Mouse (Mus musculus): ENCODE data around the gene Ccdc58. TPM values are rescaled to one million over a fixed set of nuclear protein-coding genes. Genes with fewer than 3 reads are reported as not detected.
"Not testable (repeated sequence)": the region's sequence is repeated elsewhere in the genome, so short reads cannot be mapped to it uniquely, and the experiment has no call there.

Gene Ccdc58
- 67.6 and 76.7 TPM in 2 replicates for polyA plus RNA-seq (2015; fragmentation: Nextera tagmentation; extraction: Ambion mirVana)

DNA sequence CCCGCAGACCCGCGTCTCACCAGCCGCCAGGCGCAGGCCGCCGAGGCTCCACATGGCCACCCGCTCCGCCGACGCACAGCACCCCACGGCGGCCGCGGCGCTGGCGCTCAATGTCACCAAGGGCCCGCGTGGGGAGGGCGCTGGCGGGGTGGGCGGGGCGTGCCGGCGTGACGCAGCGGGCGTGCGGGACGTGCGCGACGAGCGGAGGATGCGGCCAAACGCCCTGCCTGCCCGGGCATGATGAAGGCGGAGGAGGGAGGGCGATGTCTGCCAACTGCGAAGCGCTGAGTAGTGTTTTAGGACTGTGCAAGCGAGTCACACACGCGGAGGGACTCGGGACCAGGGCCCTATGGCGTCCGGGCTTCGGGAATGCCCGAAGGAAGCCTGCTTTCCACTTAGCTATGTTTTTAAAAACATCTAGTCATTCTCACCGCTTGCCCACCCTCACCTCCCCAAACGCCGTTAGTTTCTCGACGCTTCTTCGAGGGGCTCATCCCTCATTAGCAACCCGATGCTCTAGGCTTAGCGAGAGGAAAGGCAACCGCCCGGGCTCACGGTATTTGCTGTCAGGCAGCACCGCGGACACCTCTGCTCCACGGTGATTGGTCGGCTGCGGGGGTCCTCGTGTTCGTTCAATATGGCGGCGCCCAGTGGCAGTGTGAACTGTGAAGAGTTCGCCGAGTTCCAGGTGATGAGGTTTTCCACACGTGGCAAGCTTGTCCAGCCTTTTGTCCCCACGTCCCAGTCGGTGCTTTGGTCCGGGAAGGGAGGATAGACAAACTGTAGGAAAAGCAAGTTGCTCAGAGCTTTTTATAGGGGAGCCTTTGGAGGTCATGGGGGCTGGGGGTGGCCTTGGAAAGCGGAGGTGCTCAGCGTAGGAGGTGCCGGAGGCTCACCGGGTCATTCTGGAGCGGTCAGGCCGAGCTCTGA is at the start of gene Ccdc58, which contains the start of gene Fam162a:
Gene Ccdc58, plus strand, starts transcription at position 236 of the 930 bp plus-strand sequence.
Gene Fam162a, minus strand, starts transcription at position 145 of the 930 bp plus-strand sequence.
- ATAC-seq (ENCODE audit: insufficient number of reproducible peaks, low FRiP score, low TSS enrichment, low read depth) = peak; percentile 96
- H3K9me3 ChIP-seq (replicated peaks) = no peaks in the 10 kb centered on the region
- peak within 1 kb of the TSS; percentile 77 for H3K4me3 ChIP-seq (replicated peaks)
- H3K36me3 ChIP-seq = no peaks in the 10 kb centered on the region
- WGBS = under 1% methylated on average over 81 of the region's 81 CpGs
- H3K27me3 ChIP-seq = no peaks in the 10 kb centered on the region
- peak within 1 kb of the TSS; percentile 62 for H3K4me2 ChIP-seq (replicated peaks)
- peaks cover 10% of the 10 kb centered on the region; the same call in 1 of the 2 replicates for H3K4me1 ChIP-seq
- peak within 1 kb of the TSS; percentile 100 for H3K27ac ChIP-seq (replicated peaks)
- peak within 1 kb of the TSS; percentile 85 for H3K9ac ChIP-seq

- H3K36me3 ChIP-seq = peaks cover 34% of the 10 kb centered on the region
Measured at GRCm38 (mm10) chr16:36028120-36028519, 43.4 kb upstream of the Ccdc58 start.

DNA sequence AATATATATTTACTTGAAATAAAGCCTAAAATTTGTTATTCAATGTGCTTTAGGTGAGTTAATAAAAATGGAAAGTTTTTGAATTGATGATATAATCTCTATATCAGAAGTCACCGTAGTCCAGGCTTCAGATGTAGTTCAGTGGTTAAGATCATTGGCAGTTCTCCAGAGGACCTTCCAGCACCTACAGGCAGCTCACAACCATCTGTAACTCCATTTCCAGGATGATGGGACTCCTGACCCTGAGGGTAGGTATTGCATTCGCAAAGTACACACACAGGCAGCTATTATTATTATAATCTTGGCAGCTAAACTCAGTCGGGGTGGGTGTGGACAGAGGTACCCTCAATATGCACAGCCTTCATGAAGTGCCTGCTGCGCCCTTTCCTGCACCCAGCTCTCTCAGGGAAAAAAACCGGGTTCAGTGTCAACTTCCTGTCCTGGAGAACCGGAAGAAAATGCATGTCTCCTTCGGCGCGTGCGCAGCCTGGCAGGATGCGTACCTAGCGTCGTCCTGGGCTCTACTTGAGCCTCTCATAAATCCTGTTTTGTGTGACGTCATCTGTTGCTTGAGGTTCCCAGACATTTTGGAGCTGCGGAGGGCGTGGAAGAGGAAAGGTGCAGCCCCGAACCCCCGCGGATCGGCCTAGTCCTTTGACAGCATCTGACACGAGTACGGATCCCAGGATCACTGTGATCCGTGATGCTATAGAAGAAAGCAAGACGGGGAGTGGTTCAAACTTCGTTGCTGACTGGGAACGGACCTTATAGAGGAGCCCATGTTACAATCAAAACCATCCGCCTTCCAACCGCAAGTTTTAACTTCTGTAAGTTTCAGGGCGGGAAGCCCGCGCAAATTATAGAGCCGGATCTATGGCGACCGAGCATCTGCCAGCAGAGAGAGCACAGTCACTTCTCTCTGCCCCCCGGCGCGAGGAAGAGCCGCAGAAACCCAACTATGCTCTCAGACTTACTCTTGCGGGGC is 30.6 kb upstream of the Ccdc58 start, which contains the start of gene Wdr5b:
Gene Wdr5b, plus strand, starts transcription at position 551 of the 985 bp plus-strand sequence.
- peaks cover 39% of the 10 kb centered on the region for H3K36me3 ChIP-seq
- peaks cover 10% of the 10 kb centered on the region for H3K4me1 ChIP-seq
- ATAC-seq (ENCODE audit: insufficient number of reproducible peaks, low FRiP score, low TSS enrichment, low read depth) = peak; percentile 97
- H3K27ac ChIP-seq (replicated peaks) = peak within 1 kb of the TSS; percentile 91
- H3K9me3 ChIP-seq (replicated peaks) = no peaks in the 10 kb centered on the region
- H3K27me3 ChIP-seq = no peaks in the 10 kb centered on the region
- 2% methylated on average over 39 of the region's 39 CpGs for WGBS
- H3K4me3 ChIP-seq (replicated peaks) = peak within 1 kb of the TSS; percentile 64
- H3K9ac ChIP-seq = peak within 1 kb of the TSS; percentile 45
- H3K4me2 ChIP-seq (replicated peaks) = peak within 1 kb of the TSS; percentile 79

More at GRCm38 (mm10) chr16:36028120-36028519, 43.4 kb upstream of the Ccdc58 start:
- H3K9me3 ChIP-seq (replicated peaks); H3K9ac ChIP-seq; H3K4me3 ChIP-seq (replicated peaks); ATAC-seq (ENCODE audit: insufficient number of reproducible peaks, low FRiP score, low TSS enrichment, low read depth); H3K4me1 ChIP-seq; H3K27ac ChIP-seq (replicated peaks); H3K27me3 ChIP-seq; H3K4me2 ChIP-seq (replicated peaks): not testable (repeated sequence)
- WGBS = 90% methylated on average over 1 of the region's 2 CpGs

GRCm38 (mm10) chr16:36041625-36042020 is 29.9 kb upstream of the Ccdc58 start:
- no peaks in the 10 kb centered on the region for H3K9me3 ChIP-seq (replicated peaks)
- peaks cover 44% of the 10 kb centered on the region for H3K36me3 ChIP-seq
- 26% methylated on average over 11 of the region's 11 CpGs for WGBS

DNA sequence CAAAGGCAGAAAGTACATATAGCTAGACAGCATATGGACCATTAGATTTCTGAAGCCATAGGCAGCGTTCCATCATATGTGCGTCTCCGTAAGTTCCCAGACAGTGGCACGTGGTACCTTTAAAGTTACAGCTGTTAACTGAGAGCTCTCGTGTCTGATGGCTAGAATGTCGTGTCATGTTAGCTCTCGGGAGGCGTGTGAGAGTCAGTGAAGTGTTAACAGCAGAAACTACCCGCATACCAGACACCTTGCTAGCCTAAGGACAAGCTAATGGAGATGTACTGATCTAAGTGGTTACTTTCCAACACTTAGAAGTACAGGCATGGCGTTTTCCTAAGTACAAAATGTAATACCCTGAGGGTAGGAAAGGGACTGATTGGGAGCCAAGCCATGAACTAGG is 28.4 kb upstream of the Ccdc58 start:
- ATAC-seq (ENCODE audit: insufficient number of reproducible peaks, low FRiP score, low TSS enrichment, low read depth) = no peak
- H3K9ac ChIP-seq = no peak overlapping the region

More at GRCm38 (mm10) chr16:36041625-36042020, 29.9 kb upstream of the Ccdc58 start:
- no peaks in the 10 kb centered on the region for H3K27me3 ChIP-seq
- peak overlapping the region; percentile 91 for H3K27ac ChIP-seq (replicated peaks)
- H3K4me3 ChIP-seq (replicated peaks) = peak overlapping the region; percentile 64
- H3K9ac ChIP-seq = peak overlapping the region; percentile 45
- peaks cover 10% of the 10 kb centered on the region for H3K4me1 ChIP-seq
- peak overlapping the region; percentile 79 for H3K4me2 ChIP-seq (replicated peaks)
- ATAC-seq (ENCODE audit: insufficient number of reproducible peaks, low FRiP score, low TSS enrichment, low read depth) = no peak

DNA sequence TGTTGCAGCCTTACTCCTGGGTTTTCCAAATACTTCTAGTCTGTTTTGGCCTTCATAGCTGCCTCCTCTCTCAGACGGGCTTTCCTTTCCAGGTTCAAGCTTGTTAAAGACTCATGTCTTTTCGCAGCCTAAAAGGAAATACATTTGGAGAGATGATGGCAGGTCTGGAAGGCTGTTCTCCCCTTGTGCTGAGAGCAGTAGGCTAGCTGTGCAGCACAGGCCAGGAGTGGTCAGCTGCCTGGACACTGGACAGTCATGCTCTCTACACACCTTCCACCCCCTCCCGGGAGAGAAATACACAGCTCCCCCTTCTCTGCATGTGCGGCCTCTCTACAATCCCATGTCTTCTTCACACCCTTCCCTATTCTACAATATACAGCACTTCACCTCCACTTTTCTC is 27.5 kb upstream of the Ccdc58 start:
- peaks cover 10% of the 10 kb centered on the region for H3K4me1 ChIP-seq
- 86% methylated on average over 4 of the region's 4 CpGs for WGBS

More for the DNA sequence above, 28.4 kb upstream of the Ccdc58 start:
- H3K9me3 ChIP-seq (replicated peaks) = no peaks in the 10 kb centered on the region
- no peaks in the 10 kb centered on the region for H3K27me3 ChIP-seq
- H3K4me1 ChIP-seq = peaks cover 10% of the 10 kb centered on the region
- no peak overlapping the region for H3K4me2 ChIP-seq (replicated peaks)
- H3K27ac ChIP-seq (replicated peaks) = no peak overlapping the region
- H3K4me3 ChIP-seq (replicated peaks) = no peak overlapping the region
- 74% methylated on average over 10 of the region's 10 CpGs for WGBS
- peaks cover 57% of the 10 kb centered on the region for H3K36me3 ChIP-seq

DNA sequence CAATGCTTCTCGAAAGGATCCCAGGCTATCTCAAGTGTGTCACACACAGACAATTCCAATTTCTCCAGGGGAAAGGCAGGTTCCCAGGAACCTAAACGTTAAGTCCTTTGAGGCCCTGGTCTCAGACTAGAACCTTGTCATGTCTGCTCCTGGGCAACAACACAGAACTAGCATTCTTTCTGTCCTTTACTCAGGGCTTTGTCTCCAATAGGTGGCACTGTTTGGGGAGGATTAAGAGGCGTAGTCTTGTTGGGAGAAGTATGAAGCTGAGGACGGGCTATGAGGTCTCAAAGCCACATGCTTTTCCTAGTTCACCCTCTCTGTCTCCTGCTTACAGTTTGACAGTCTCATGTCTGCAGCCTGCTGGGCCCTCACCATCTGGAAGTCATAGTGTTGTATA is 23.9 kb upstream of the Ccdc58 start:
- no peak overlapping the region for H3K27ac ChIP-seq (replicated peaks)
- 82% methylated on average over 4 of the region's 4 CpGs for WGBS
- H3K4me2 ChIP-seq (replicated peaks) = no peak overlapping the region
- no peak overlapping the region for H3K4me3 ChIP-seq (replicated peaks)
- no peak for ATAC-seq (ENCODE audit: insufficient number of reproducible peaks, low FRiP score, low TSS enrichment, low read depth)
- no peak overlapping the region for H3K9ac ChIP-seq
- peaks cover 96% of the 10 kb centered on the region for H3K36me3 ChIP-seq
- H3K4me1 ChIP-seq = peaks cover 2% of the 10 kb centered on the region
- no peaks in the 10 kb centered on the region for H3K9me3 ChIP-seq (replicated peaks)
- H3K27me3 ChIP-seq = no peaks in the 10 kb centered on the region

More for the DNA sequence above, 27.5 kb upstream of the Ccdc58 start:
- Histone ChIP-seq H3K4me3 (replicated peaks) (no peak overlapping the region), H3K27ac (replicated peaks) (no peak overlapping the region), H3K9ac (no peak overlapping the region), H3K9me3 (replicated peaks) (no peaks in the 10 kb centered on the region), H3K36me3 (peaks cover 66% of the 10 kb centered on the region), H3K27me3 (no peaks in the 10 kb centered on the region), H3K4me2 (replicated peaks) (no peak overlapping the region)
- no peak for ATAC-seq (ENCODE audit: insufficient number of reproducible peaks, low FRiP score, low TSS enrichment, low read depth)

GRCm38 (mm10) chr16:36051491-36051890 is 20.0 kb upstream of the Ccdc58 start:
- 76% methylated on average over 6 of the region's 6 CpGs for WGBS
- no peak overlapping the region for H3K4me2 ChIP-seq (replicated peaks)
- H3K27ac ChIP-seq (replicated peaks) = no peak overlapping the region
- H3K27me3 ChIP-seq = no peaks in the 10 kb centered on the region
- no peaks in the 10 kb centered on the region for H3K9me3 ChIP-seq (replicated peaks)
- no peak overlapping the region for H3K4me3 ChIP-seq (replicated peaks)
- H3K9ac ChIP-seq = no peak overlapping the region
- peaks cover 80% of the 10 kb centered on the region for H3K36me3 ChIP-seq
- H3K4me1 ChIP-seq = no peaks in the 10 kb centered on the region
- no peak for ATAC-seq (ENCODE audit: insufficient number of reproducible peaks, low FRiP score, low TSS enrichment, low read depth)

DNA sequence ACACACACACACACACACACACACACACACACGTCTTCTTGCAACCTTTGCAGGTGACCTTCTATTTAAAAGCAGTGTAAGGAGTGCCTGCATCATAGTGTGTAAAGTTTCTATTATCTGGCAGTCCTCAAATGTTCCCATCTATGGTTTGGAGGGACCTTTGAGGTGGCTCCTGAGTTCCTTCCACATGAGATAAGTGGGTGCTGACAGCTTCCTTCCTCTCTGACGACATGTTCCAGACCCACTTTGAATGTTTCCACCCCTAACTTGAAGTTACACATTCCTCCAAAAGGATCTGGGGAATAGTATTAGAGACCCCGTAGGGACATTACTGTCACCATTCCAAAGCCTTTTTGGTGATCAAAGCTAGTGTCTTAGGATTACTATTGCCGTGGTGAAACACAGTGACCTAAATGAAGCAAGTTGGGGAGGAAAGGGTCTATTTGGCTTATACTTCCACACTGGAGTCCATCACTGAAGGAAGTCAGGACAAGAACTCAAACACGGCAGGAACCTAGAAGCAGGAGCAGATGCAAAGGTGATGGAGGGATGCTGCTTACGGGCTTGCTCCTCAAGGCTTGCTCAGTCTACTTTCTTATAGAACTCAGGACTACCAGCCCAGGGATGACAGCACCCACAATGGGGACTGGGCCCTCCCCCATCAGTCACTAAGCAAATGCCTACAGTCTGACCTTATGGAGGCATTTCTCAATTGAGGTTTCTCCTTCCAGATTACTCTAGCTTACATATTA is 17.8 kb upstream of the Ccdc58 start:
- Histone ChIP-seq H3K36me3 (peaks cover 61% of the 10 kb centered on the region), H3K9me3 (replicated peaks) (no peaks in the 10 kb centered on the region), H3K4me2 (replicated peaks) (no peak overlapping the region), H3K27ac (replicated peaks) (no peak overlapping the region), H3K9ac (no peak overlapping the region), H3K27me3 (no peaks in the 10 kb centered on the region), H3K4me3 (replicated peaks) (no peak overlapping the region), H3K4me1 (no peaks in the 10 kb centered on the region)
- WGBS = 76% methylated on average over 6 of the region's 6 CpGs
- ATAC-seq (ENCODE audit: insufficient number of reproducible peaks, low FRiP score, low TSS enrichment, low read depth) = no peak

DNA sequence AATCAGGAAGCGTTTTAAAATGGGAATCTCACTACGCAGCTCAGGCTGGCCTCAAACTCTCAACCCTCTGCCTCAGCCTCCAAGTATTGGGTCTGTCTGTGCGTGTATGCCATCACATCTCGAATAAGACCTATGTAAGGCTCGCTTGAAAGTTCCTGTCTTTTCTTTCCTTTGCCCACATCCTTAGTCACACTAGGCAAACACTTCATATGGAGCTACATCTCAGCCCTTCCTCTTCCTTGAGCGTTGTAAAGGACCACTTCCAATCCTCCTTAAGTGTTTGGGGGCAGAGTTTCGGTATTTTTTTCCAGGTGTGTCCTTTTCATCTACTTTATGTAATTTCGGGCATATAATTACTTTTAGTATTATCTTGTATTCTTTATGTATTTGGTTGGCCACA is 16.6 kb upstream of the Ccdc58 start:
- no peak for ATAC-seq (ENCODE audit: insufficient number of reproducible peaks, low FRiP score, low TSS enrichment, low read depth)
- H3K36me3 ChIP-seq = peaks cover 49% of the 10 kb centered on the region
- H3K4me3 ChIP-seq (replicated peaks) = no peak overlapping the region
- no peak overlapping the region for H3K9ac ChIP-seq
- no peak overlapping the region for H3K4me2 ChIP-seq (replicated peaks)
- H3K9me3 ChIP-seq (replicated peaks) = no peaks in the 10 kb centered on the region
- no peak overlapping the region for H3K27ac ChIP-seq (replicated peaks)
- 93% methylated on average over 8 of the region's 8 CpGs for WGBS
- no peaks in the 10 kb centered on the region for H3K4me1 ChIP-seq
- no peaks in the 10 kb centered on the region for H3K27me3 ChIP-seq

All from embryonic facial prominence, embryonic 15.5 days (tissue).